Mouse (Mus musculus) adrenal gland, postnatal 14 days (tissue): ENCODE results near the gene Fbxl14. TPM values are rescaled to one million over a fixed set of nuclear protein-coding genes. Genes with fewer than 3 reads are reported as not detected.
"Not testable (repeated sequence)": the region's sequence is repeated elsewhere in the genome, so short reads cannot be mapped to it uniquely, and the experiment has no call there.

Experiments
- DNase-seq: peaks from one replicate; pipeline ENCODE4 v3.0.0; 2021; ENCODE audit warnings: mixed read lengths
- long read RNA-seq, 2 experiments: library from polyadenylated mRNA; stranded (forward); transcript quantifications; one replicate each; pipeline ENCODE4 v2.0.0; 2021
- total RNA-seq: library from RNA; stranded (reverse); gene quantifications from 2 replicates; pipeline ENCODE4 v1.2.3, GENCODE M21; 2021

Fbxl14 gene
- 27.4 and 33.5 TPM in 2 replicates for total RNA-seq
- long read RNA-seq, experiment 1, transcript Fbxl14-201 (1 exons, 2,963 nt): major isoform, 17 of 18 reads
- long read RNA-seq, experiment 1, partial matches to known transcripts: 0 of 18 reads
- long read RNA-seq, experiment 1, other reads (novel, unspliced or antisense): 1 of 18 reads
- long read RNA-seq, experiment 2, transcript Fbxl14-201 (1 exons, 2,963 nt): major isoform, 8 of 8 reads
- long read RNA-seq, experiment 2, partial matches to known transcripts: 0 of 8 reads
- long read RNA-seq, experiment 2, other reads (novel, unspliced or antisense): 0 of 8 reads

DNA sequence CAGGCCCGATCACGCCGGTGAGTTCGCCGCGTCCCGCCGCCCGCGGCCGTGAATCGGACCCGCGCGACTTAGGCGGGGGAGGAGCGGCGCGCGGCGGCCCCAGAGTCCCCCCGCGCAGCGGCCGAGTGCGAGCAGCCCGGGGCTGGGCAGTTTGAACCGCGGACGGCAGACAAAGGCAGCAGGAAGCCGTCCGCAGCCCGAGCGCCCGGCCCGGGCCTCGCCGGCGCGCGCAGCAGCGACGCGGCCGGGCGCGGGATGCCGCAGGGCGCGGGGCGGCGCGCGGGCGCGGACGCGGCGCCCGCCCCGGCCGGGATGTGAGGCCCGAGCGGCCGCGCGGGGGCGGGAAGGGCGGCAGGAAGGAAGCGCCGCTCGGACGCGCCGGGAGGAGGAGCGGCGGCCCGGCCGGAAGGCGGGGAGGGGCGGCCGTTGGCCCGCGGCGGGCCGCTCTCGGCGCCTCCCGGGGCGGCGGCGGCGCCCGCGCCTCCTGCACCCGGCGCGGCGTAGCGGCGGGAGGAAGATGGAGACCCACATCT lies at the start of gene Fbxl14:
Gene Fbxl14, plus strand, starts transcription at position 326 of the 533 bp plus-strand sequence.
- peak; percentile 80 for DNase-seq

DNA sequence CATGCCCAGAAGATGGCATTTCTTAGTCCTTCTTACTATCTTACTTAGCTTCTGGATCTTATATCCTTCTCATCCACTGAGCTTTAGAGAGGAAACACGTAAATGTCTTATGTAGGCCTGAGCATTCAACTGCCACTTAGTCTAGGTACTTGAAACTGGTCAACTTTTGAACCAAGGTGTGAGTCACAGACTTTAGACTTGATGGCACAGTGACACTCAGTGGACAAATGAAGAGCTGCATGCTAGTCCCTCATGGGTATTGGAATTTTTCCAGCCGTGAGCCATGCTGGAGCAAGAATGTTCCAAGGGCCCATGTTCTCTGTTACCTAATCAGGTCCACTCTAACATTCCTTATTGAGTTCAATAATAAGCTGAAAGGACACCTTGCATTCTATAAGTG lies 49.0 kb upstream of the Fbxl14 start:
- DNase-seq: peak; percentile 80

DNA sequence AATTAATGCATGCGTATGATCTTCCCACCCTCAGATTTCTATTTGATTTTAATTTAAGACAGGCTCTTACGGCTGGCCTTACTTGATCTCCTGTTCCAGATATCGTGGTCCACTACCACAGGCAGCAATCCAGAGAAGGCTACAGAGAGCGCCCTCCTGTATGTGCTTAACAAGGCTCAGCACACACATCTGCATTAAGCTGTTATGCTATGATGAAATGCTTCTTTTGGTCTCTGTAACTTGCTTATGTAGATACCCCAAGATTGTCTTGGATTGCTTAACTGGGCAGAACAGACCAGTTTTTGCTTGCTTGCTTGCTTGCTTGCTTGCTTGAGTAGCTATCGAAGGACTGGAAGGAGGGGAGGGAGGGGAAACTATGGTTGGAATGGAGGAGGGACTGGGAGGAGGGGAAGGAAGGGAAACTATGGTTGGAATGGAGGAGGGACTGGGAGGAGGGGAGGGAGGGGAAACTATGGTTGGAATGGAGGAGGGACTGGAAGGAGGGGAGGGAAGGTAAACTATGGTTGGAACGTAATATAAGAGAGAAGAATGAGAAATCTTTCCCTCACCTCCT lies 47.6 kb upstream of the Fbxl14 start:
- DNase-seq: no peak

DNA sequence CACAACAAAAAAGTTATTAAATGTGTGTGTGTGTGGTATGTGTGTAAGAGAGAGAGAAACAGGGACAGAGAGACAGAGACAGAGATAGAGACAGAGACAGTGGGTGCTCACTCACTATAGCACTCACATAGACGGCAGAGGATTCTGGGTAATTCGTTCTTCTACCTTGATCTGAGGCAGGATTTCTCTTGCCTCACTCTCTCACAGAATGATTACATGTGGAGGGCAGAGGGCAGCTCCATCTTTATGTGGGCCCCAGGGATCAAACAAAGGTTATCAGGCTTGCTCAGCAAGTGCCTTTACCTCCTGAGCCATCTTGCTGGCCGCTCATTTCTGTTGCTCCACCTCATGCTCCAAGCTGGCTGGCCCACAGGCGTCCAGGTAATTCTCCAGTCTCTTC lies 45.1 kb upstream of the Fbxl14 start:
- no peak for DNase-seq

DNA sequence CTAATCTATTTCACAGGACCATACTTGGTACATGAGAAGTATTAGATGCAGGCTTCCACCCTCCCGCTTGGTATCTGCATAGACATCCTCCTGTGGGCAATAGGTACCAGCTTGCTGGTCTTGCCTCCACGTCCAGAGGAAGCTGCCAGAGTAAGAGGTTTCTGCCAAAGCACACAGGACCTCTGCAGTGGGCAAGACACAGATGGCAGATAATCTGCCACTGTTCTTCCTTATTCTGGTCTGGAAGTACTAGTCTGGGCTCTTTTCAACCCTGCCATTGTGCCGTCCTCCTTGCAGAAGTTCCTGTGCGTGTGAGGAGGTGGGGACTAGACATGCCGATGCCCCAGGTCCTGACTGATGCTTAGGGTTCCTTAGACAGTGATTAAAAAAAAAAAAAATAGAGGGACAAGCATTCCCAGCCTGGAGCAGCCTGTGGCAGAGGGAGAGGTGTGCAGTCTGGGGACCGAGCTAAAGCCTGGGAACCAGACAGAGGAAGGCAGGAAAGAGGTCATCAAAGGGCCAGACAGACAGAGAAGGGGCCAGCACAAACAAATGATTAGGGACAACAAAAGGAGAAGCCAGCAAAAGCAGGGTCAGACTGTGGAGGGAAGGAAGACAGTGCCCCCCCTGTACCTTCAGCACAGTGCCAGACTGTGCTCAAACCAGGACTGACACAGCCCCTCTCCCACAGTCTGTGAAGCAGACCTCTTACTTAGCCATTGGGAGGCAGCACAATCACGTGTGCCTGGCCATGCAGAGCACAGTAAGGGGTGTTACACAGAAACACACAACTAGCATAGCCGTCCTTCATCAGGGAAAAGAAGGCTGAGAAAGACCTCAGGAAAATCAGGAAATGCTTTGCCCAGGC lies 41.3 kb upstream of the Fbxl14 start:
- no peak for DNase-seq

DNA sequence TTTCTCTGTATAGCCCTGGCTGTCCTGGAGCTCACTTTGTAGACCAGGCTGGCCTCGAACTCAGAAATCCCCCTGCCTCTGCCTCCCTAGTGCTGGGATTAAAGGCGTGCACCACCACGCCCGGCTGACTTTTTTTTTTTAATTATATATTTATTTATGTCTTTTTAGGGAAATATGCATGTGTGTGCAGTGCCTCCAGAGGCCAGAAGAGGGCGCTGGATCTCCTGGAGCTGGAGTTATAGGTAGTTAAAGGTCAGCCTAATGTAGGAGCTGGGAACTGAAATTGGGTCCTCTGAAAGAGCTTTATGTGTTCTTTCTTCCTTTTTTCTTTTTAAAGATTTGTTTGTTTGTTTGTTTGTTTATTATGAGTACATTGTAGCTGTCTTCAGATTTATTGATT lies 36.7 kb upstream of the Fbxl14 start:
- DNase-seq: not testable (repeated sequence)

DNA sequence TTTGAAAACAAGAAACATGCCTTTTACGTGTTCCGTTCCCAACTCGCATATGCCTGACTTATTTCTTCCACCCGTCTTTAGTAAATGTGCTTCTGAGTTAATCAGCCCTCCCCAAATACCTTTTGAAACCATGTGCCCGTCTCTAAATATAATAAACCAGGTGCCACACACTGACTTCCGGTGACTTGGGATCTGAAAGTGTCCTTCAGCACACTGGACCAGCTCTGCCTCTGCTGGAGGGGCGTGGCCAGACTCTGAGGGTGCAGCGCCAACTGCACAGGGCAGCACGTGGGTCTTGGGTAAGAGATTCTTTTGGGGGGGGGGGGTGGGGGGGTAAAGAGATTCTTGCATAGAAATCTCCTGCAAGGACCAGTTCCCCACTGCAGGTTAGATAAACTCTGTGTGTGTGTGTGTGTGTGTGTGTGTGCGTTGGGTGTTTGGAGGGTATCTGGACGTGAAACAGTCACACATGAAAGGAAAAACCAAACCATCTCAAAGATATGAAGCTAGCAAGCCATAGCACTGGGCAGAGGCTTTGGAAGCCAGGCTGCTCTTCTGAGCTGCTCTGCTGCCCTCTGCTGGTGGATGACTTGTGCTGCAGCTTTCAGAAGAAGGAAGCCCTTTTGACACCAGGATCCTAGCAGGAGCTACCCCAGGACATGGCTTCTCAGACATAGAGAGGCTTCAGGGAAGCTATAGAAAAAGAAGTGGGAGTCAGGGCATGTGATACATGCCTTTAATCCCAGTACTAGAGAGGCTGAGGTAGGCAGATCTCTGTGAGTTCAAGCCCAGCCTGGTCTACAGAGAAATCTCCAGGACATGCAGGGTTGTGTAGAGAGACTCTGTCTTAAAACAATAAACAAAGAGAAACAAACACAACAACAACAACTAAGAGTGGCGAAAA lies 35.5 kb upstream of the Fbxl14 start:
- DNase-seq: peak; percentile 91

DNA sequence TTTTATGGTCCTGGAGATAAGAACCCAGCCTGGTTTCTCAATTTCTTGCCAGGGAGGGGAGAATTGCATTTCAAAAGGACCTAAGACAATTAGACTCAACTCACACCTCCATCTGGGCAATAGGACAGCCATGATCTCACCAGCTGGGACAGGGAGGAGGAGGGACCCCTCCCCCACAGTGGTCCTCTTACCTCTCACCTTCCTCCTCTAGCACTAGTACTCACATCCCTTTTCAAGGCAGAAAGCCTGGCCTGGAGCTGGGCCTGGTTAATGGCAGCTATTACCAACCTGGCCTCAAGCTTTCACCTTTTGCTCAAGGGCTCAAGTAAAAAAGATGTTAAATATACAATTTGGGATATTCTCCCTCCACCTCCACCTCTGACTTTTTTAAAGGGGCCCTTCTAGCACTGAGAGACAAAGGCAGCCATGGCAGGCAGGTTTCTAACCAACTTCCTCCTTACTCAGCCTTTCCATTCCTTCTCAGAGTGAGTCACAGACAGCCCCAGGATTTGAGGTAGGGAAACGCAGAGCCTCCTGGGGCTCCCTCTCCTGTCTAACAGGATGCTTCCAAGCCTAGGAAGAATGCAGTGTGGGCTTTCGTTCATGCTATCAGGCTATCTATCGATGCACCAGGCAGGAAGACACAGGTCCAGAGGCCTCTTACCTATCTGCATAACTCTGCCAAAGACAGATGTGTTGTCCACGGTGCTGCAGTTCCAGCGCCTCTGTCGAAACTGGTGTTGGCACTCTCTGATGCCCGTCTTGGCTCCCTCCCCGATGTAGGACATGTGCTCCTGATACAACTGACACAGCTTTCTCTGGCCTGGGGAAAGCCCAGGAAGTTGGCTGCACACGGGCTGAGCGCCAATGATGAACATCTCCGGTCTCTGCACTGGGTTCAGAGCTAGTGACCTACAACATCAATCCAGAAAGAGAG lies 33.5 kb upstream of the Fbxl14 start:
- peak; percentile 77 for DNase-seq

DNA sequence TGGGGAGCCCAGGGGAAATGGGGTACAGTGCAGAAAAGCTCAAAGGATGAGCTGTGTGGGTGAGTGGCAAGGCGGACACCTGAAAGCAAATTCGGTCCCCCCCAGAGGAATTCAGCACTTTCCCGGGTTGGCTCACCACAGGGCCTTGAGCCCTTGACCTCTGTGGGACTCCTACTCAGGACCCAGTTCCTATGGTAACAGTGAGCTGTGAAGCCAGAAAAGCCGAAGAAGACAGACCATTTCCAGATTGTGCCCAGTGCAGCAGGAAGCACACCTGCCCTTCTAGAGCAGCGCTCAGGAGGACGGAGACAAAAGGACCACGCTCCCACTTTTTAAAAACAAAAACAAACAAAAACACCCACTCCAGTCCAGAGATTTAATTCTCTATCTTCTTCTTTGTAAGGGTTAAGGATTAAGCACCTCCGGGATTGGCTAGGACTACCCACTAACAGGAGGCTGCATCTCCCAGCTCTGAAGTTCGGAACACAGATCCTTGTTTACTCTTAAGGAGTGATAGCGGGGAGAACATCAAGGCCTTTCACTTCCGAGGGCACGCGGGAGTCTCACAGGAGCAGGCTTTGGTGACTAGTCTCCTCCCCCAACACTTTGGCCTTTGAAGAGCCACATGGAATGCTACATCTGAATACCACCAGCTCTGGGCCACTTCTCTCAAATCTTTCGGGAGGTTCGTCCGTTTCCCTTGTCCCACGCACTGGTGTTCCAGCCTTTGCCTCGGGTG lies 31.0 kb upstream of the Fbxl14 start:
- DNase-seq: peak; percentile 63

DNA sequence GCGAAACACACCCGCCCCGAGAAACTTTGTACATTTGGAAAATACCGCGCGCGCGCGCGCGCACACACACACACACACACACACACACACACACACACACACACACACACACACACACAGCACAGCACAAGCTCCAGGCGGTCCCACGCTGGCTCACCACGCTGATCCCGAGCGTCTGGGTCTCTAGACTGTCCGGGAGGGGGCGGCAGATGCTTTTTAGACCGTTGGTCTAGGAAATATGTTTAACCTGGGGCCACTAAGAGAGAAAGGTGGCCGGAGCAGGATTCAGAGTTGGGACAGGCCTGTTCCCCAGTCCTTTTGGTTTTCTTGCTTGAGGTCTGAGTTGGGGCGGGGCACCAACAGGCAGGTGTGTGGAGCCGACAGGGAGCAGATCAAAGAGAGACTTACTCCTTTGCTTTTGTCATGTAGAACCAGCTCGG lies 30.4 kb upstream of the Fbxl14 start:
- DNase-seq: peak; percentile 89

DNA sequence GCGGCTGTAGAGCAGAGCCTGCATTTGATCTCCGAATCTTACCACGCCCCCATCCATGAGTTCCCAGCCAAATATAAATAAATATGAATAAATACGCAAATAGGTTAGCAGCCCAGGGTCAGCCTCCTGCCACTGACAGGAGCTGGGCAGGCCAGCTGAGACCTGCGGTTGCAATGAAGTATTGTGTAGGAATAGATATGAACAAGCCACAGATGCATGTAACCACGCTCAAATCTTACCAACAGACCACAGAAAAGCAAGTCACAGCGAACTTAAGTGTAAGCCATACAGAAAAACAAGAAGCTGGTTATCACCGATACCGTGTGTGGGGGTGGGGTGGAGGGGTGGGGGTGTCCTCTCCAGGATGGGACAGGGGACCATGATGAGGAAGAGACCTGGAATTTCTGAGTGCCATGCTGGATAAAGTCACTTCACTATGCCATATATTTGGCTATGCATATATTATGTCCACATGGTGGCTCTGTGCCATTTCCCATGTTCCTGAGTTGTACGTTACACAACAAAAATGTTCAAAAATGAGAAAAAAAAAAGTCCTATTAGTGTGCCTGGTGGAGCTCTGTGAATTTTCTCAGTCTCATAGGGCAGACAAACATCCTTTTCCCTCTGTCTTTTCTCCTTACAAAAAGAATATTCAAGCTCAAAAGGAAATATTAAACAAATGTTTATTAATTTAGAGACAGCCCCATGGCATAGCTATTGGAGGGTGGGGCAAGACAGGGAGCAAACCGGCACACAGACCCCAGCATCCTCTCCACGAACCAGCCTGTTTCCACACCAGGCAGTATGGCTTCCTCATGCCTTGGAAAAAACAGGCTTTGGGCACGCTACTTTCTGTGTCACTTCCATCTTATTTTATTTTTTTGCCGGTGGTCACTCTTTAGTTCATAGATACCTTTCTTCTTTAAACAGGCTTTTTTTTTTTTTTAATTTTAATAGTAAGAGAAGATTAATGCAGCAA lies 28.2 kb upstream of the Fbxl14 start:
- DNase-seq: no peak

DNA sequence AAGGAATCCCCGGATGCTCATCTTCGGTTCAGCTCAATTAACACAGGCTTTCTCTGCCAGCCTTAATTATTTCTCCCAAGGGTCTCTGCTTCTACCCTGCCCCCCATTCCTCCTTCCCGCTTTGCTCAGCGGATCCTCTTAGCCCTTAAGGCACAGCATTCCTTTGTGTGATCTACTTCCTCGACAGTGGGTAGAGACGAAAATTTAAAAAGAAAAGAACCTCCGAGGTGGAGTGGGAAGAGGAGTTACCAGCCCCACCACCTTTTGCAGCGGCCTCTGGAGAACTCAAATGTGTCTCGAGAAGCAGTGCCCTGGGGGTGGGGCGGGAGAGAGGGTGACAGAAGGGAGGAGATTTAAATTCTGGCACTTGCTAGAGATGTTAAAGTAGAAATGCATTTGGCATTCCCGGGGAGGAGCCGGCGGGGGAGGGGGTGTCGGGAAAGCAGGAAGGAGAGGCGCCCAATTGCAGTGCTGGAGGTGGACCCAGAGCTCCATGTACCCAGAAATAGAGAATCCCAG lies 27.4 kb upstream of the Fbxl14 start:
- DNase-seq: peak; percentile 85

DNA sequence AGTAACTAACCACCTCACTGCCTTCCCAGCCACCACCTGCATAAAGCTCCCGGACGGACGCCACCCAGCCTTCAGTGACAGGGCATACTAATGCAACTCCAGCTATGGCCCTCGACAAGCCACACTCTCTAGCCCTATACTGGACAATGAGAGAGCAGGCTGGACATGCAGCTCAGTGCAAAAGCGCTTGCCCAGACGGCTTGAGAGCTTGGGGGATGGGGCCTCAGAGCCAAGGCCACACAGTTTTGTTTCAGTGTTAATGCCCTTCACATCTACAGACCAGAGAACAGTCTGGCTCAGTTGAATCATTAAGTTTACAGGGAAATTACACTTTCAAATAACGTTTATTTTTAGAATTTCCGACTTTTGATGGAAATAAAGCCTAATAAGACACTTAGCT lies 21.3 kb upstream of the Fbxl14 start:
- peak; percentile 43 for DNase-seq

DNA sequence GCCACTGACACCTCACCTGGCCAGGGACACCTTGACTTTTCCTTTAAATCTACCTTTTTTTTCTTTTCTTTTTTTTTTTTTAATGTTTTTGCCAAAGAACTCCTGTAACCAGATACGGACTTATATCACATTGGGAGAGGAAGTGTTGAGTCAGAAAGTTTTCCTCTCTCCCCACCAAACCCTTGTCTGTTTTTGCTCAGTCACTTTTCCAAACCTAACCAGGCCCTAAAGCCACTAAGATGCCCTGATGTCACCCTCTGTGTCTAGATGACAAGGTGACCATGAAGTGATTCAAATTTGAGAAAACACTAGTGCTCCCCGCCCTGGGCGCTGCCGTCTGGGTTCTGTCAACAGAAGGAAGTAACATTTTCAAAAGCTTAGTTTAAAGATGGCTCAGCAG lies 20.4 kb upstream of the Fbxl14 start:
- no peak for DNase-seq

DNA sequence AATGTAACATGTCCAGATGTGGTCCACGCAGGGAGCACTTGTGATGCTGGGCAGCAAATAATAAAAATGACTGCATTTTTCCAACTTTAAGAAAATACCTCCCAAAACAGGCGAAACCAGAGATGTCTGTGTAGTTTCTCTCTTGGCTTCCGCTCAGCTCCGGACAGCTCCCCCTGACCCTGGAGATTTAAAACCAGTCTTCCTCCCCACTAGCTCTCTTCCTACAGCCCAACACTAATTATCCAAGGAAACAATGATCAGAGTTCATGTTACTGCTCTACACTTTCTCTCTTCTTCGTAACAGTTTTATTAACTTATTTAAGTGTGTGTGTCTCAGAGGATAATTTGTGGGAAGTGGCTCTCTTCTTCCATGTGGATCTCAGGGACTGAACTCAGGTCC lies 19.1 kb upstream of the Fbxl14 start:
- DNase-seq: no peak

DNA sequence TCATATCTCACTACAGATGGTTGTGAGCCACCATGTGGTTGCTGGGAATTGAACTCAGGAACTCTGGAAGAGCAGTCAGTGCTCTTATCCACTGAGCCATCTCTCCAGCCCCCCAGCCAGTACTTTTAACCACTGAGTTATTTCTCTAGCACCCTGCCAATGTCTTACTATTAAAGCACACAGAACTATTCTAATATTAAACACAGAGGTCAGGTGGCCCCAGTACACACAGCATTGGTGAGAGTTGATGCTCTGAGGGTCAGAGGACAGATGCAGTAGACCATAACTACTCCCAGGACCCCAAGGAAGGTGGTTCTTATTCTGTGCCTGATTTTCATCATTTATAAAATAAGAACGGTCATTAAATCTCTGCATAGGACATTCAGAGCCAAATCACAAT lies 13.3 kb upstream of the Fbxl14 start:
- no peak for DNase-seq

DNA sequence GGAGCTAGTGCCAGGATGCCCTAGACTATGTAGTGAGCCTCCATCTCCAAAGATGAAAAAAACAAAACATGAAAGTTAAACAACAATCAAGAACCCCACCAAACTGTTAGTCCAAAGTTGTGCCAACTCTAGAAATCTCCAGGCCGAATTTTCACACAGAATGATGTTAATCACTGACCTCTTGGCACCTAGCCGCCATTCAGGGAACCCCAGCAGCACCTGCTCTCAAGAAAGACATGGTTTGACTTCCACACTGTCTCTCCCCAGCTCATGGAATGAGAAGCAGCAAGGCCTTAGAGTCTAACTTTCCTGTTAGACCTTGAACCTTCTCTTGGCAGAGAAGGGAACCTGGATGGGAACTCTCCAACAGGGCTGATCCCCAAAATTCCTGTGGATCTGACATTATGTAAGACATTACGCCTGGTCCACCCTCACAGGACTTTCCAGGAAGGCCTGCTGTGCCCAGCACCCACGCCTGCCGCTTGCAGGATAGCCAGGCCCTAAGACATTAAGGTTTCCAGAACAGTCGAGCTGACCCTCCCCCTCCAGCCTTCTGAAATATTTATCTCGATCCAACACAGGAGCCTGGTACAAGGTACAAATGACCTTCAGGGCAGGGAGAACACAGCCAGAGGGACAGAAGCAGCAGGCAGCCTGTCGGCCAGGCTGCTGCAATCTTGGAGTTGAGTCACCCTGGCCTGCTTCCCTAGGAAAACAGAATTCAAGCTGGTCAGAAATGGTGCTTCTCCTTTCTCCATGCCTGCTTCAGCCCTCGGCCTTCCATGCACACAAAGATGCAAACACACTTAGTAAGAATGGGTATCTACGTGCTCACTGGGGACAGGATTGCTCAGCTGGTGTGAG lies 12.3 kb upstream of the Fbxl14 start:
- DNase-seq: peak; percentile 78

DNA sequence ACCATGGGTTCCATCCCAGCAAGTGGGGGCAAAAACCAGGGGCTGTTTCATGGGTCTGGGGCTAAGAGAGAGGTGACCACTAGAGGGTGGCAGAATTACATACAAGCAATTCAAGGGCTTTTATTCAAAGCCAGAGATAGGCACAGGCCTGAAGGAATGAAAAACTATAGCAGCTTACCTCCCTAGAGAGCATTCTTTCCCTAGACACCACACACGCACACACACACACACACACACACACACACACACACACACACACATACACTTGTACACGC lies 11.7 kb upstream of the Fbxl14 start:
- no peak for DNase-seq
